Comparison of ENCODE assay signal across 8 mouse cellular contexts in the genomic region with DNA sequence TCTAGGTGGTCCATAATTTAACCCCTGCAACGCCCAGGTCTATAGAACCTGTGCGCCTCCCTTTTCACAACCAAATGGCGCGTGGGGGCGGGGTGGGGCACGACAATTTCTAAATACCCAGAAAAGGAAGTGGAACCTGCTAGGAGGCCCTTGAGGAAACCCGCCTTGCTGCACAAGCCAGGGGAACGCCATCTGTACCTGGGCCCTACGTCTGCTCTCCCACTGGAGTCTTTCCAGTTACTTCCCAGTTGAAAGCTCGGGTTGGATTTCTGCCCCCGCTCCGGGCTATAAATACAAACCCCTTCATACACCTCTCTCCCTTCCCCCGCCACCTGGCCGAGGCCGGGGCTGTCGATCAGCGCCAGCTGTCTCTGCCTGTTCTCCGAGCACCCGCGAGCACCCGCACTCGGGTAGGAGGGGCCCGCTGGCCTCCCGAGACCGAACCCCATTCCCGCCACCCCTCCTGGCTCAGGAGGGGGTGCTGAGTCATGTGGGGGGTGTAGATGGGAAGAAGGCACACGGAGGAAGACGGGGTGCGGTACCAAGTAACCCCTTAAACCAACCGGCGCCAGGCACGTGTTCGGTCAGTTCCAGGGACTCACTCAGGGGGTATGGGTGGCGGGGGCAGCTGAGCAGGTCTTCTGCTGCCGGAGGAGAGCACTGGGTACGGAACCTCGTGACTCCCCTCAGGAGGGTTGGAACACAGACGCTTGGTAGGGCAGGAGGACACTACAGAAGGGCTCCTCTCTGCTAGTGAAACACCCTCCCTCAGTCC. TPM values are rescaled to one million over a fixed set of nuclear protein-coding genes. Genes with fewer than 3 reads are reported as not detected.
DNase-seq lines count a peak whose midpoint lies in the region; ATAC-seq and TF ChIP-seq lines count a peak whose summit lies in the region.

No protein-coding gene starts in this region.

- DNase-seq in frontal cortex, postnatal 25 days (ENCODE audit: low spot score in 2 of 2) = no peak
- DNase-seq in heart, adult 11 months = peak; percentile 98
- peak; percentile 48 for DNase-seq in limb, embryonic 11.5 days (ENCODE audit: low spot score)
- peak; percentile 87 for DNase-seq in midbrain, embryonic 11.5 days (ENCODE audit: low spot score, missing footprints)
- DNase-seq in spleen, postnatal 14 days (ENCODE audit: low spot score in 2 of 2) = peak; percentile 46 to 58

- H3K4me1 ChIP-seq in intestine, postnatal 0 days (replicated peaks; ENCODE audit: control insufficient read depth, insufficient read depth, low read length) = peaks cover 11% of the 10 kb centered on the region
- peaks cover 17% of the 10 kb centered on the region for H3K4me1 ChIP-seq in limb, embryonic 11.5 days (ENCODE audit: control insufficient read depth, insufficient read depth, low read length)
- peaks cover 11% of the 10 kb centered on the region for H3K4me1 ChIP-seq in midbrain, embryonic 11.5 days (ENCODE audit: control insufficient read depth, insufficient read depth, low read length)

- no peaks in the 10 kb centered on the region for H3K9me3 ChIP-seq in intestine, postnatal 0 days (ENCODE audit: control insufficient read depth)
- H3K9me3 ChIP-seq in limb, embryonic 11.5 days (ENCODE audit: control insufficient read depth, low read length) = no peaks in the 10 kb centered on the region
- H3K9me3 ChIP-seq in midbrain, embryonic 11.5 days (ENCODE audit: control insufficient read depth, low read length) = no peaks in the 10 kb centered on the region

- peaks cover 15% of the 10 kb centered on the region; the same call in 1 of the 2 replicates for H3K27me3 ChIP-seq in intestine, postnatal 0 days (replicated peaks; ENCODE audit: control insufficient read depth, insufficient read depth, low read length)
- H3K27me3 ChIP-seq in limb, embryonic 11.5 days (ENCODE audit: control insufficient read depth, insufficient read depth, low read length) = peaks cover 40% of the 10 kb centered on the region
- peaks cover 47% of the 10 kb centered on the region for H3K27me3 ChIP-seq in midbrain, embryonic 11.5 days (ENCODE audit: control insufficient read depth, insufficient read depth, low read length)

- peak; percentile 50 for ATAC-seq in frontal cortex, adult (ENCODE audit: low TSS enrichment)
- ATAC-seq in common myeloid progenitor, adult 5-6 weeks (replicated peaks; ENCODE audit: low read depth, poor library complexity, severe bottlenecking) = peak; percentile 24
- peak; percentile 29; the same call in 1 of the 2 replicates for ATAC-seq in intestine, postnatal 0 days
- peak; percentile 32; the same call in 1 of the 2 replicates for ATAC-seq in limb, embryonic 11.5 days (ENCODE audit: insufficient number of reproducible peaks, low FRiP score, low TSS enrichment, low read depth)
- ATAC-seq in midbrain, embryonic 11.5 days (ENCODE audit: low FRiP score) = peak; percentile 58; the same call in 1 of the 2 replicates

- H3K9ac ChIP-seq in intestine, postnatal 0 days (ENCODE audit: low read depth, low read length) = peak overlapping the region; percentile 35
- peak overlapping the region; percentile 17; the same call in 1 of the 2 replicates for H3K9ac ChIP-seq in limb, embryonic 11.5 days (ENCODE audit: low read length)
- peak overlapping the region; percentile 36; the same call in 1 of the 2 replicates for H3K9ac ChIP-seq in midbrain, embryonic 11.5 days (ENCODE audit: low read length)

- peak overlapping the region; percentile 23 for H3K27ac ChIP-seq in intestine, postnatal 0 days (ENCODE audit: low read depth, low read length)
- no peak overlapping the region for H3K27ac ChIP-seq in limb, embryonic 11.5 days (replicated peaks; ENCODE audit: low read depth, low read length)
- H3K27ac ChIP-seq in midbrain, embryonic 11.5 days (ENCODE audit: low read depth, low read length) = no peak overlapping the region

- H3K36me3 ChIP-seq in intestine, postnatal 0 days (ENCODE audit: control insufficient read depth, insufficient read depth) = peaks cover 18% of the 10 kb centered on the region
- H3K36me3 ChIP-seq in limb, embryonic 11.5 days (ENCODE audit: control insufficient read depth, insufficient read depth, low read length) = peaks cover 5% of the 10 kb centered on the region; the same call in 1 of the 2 replicates
- peaks cover 4% of the 10 kb centered on the region; the same call in 1 of the 2 replicates for H3K36me3 ChIP-seq in midbrain, embryonic 11.5 days (ENCODE audit: control insufficient read depth, insufficient read depth, low read length)

- TF ChIP-seq CTCF in intestine, postnatal 0 days (IDR thresholded peaks at IDR 0.05; ENCODE audit: low read depth) = no peak

- H3K4me2 ChIP-seq in intestine, postnatal 0 days (replicated peaks; ENCODE audit: low read depth) = peak overlapping the region; percentile 100
- H3K4me2 ChIP-seq in limb, embryonic 11.5 days (ENCODE audit: low read depth, severe bottlenecking) = peak overlapping the region; percentile 96
- H3K4me2 ChIP-seq in midbrain, embryonic 11.5 days = peak overlapping the region; percentile 94

- 1% methylated on average over 38 of the region's 38 CpGs for WGBS in intestine, postnatal 0 days
- WGBS in limb, embryonic 11.5 days = 1% methylated on average over 38 of the region's 38 CpGs
- WGBS in midbrain, embryonic 11.5 days = 3% methylated on average over 38 of the region's 38 CpGs

- H3K4me3 ChIP-seq in intestine, postnatal 0 days (ENCODE audit: low read depth, low read length) = peak overlapping the region; percentile 44
- peak overlapping the region; percentile 45 for H3K4me3 ChIP-seq in limb, embryonic 11.5 days (ENCODE audit: low read depth, low read length)
- H3K4me3 ChIP-seq in midbrain, embryonic 11.5 days (ENCODE audit: low read depth, low read length) = peak overlapping the region; percentile 49

RNA-seq across cellular contexts. Expression of gene Tuba4a, which starts 1.3 kb away (rescaled TPM):
- 156 and 186 TPM in 2 replicates for total RNA-seq in common myeloid progenitor, adult 5-6 weeks (2017)
- polyA plus RNA-seq in intestine, postnatal 0 days (2015; fragmentation: Nextera tagmentation; extraction: Ambion mirVana) = 113 and 119 TPM in 2 replicates
- 14.0 and 16.4 TPM in 2 replicates for polyA plus RNA-seq in limb, embryonic 11.5 days (2014; fragmentation: Nextera tagmentation; extraction: Ambion mirVana)
- polyA plus RNA-seq in midbrain, embryonic 11.5 days (2014; fragmentation: Nextera tagmentation; extraction: Ambion mirVana) = 7.9 and 9.6 TPM in 2 replicates

RNA-seq across cellular contexts. Expression of gene Stk16, which starts 7.8 kb away (rescaled TPM):
- total RNA-seq in common myeloid progenitor, adult 5-6 weeks (2017) = 60.9 and 92.2 TPM in 2 replicates
- polyA plus RNA-seq in intestine, postnatal 0 days (2015; fragmentation: Nextera tagmentation; extraction: Ambion mirVana) = 50.5 and 54.4 TPM in 2 replicates
- polyA plus RNA-seq in limb, embryonic 11.5 days (2014; fragmentation: Nextera tagmentation; extraction: Ambion mirVana) = 125 and 132 TPM in 2 replicates
- 110 and 116 TPM in 2 replicates for polyA plus RNA-seq in midbrain, embryonic 11.5 days (2014; fragmentation: Nextera tagmentation; extraction: Ambion mirVana)

RNA-seq across cellular contexts. Expression of gene Glb1l, which starts 7.8 kb away (rescaled TPM):
- 7.5 and 13.1 TPM in 2 replicates for total RNA-seq in common myeloid progenitor, adult 5-6 weeks (2017)
- 3.6 and 3.7 TPM in 2 replicates for polyA plus RNA-seq in intestine, postnatal 0 days (2015; fragmentation: Nextera tagmentation; extraction: Ambion mirVana)
- 17.7 and 18.5 TPM in 2 replicates for polyA plus RNA-seq in limb, embryonic 11.5 days (2014; fragmentation: Nextera tagmentation; extraction: Ambion mirVana)
- 18.3 and 19.4 TPM in 2 replicates for polyA plus RNA-seq in midbrain, embryonic 11.5 days (2014; fragmentation: Nextera tagmentation; extraction: Ambion mirVana)

RNA-seq across cellular contexts. Expression of gene A630095N17Rik, which starts 13.5 kb away (rescaled TPM):
- 1.1 TPM in 1 of 2 replicates, not detected in the other for total RNA-seq in common myeloid progenitor, adult 5-6 weeks (2017)
- polyA plus RNA-seq in intestine, postnatal 0 days (2015; fragmentation: Nextera tagmentation; extraction: Ambion mirVana) = not detected in 2 replicates
- polyA plus RNA-seq in limb, embryonic 11.5 days (2014; fragmentation: Nextera tagmentation; extraction: Ambion mirVana) = not detected in 2 replicates
- not detected in 2 replicates for polyA plus RNA-seq in midbrain, embryonic 11.5 days (2014; fragmentation: Nextera tagmentation; extraction: Ambion mirVana)

RNA-seq across cellular contexts. Expression of gene Dnajb2, which starts 17.8 kb away (rescaled TPM):
- total RNA-seq in common myeloid progenitor, adult 5-6 weeks (2017) = 5.9 and 9.5 TPM in 2 replicates
- 10.9 and 11.4 TPM in 2 replicates for polyA plus RNA-seq in intestine, postnatal 0 days (2015; fragmentation: Nextera tagmentation; extraction: Ambion mirVana)
- polyA plus RNA-seq in limb, embryonic 11.5 days (2014; fragmentation: Nextera tagmentation; extraction: Ambion mirVana) = 16.9 and 17.6 TPM in 2 replicates
- 15.9 and 18.1 TPM in 2 replicates for polyA plus RNA-seq in midbrain, embryonic 11.5 days (2014; fragmentation: Nextera tagmentation; extraction: Ambion mirVana)

Comparison
In these comparisons a context has a peak if more than half of its experiments do, and no peak if none do; other contexts are left out.
1. DNase-seq: peak in heart, adult 11 months (single experiment), limb, embryonic 11.5 days (single experiment), midbrain, embryonic 11.5 days (single experiment) and spleen, postnatal 14 days (2 of 2); none in frontal cortex, postnatal 25 days (0 of 2).
2. Peak in every context shown above with its lines, with median percentiles within 50 percentile points of each other: ATAC-seq, H3K4me2 ChIP-seq, H3K4me3 ChIP-seq and H3K9ac ChIP-seq.